In the genomic region with DNA sequence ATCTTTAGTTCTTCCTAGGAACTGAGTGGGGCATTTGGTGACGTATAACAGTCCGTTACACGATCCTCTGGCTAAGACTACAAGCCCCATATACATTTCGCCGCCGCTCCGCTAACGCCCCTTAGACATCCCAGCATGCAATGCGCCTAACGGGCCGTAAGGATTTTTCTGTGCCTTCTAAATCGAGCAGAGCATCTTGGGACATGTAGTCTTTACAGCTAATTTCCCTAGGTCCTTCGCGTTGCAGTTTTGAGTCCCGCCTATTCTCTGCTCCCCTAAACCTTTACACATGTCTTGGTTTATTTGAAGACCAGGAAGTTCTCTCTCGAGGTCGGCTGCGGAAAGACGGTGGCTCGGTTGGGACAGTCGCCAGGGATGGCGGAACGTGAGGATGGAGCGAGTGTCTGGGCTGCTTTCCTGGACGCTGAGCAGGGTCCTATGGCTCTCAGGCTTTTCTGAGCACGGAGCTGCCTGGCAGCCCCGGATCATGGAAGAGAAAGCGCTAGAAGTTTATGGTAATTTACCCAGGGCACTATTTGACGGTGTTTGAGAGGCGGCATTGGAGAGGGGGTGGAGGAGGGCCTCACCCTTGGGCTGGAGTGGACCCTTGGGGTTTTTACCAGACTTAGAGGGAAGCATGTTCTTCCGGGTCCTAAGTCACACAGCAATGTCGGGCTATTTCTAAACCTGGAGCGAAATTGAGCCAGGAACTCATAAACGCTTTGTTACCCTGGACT, we compare ENCODE assay signal across 8 mouse cellular contexts. TPM values are rescaled to one million over a fixed set of nuclear protein-coding genes. Genes with fewer than 3 reads are reported as not detected.
DNase-seq lines count a peak whose midpoint lies in the region; ATAC-seq and TF ChIP-seq lines count a peak whose summit lies in the region.

A gene (minus strand): TSS at position 132 of the 737 bp plus-strand sequence.
A gene (plus strand): TSS at position 156 of the 737 bp plus-strand sequence.

- TF ChIP-seq CTCF in Patski (IDR thresholded peaks at IDR 0.05) = no peak

- ATAC-seq in Patski = peak; percentile 32
- peak; percentile 76 for ATAC-seq in hindbrain, embryonic 13.5 days (ENCODE audit: low FRiP score)

- no peaks in the 10 kb centered on the region for H3K27me3 ChIP-seq in Patski
- no peaks in the 10 kb centered on the region for H3K27me3 ChIP-seq in hindbrain, embryonic 13.5 days

- in situ Hi-C loops in Patski (cut with MboI; ENCODE audit: low pct_unique_long_range_greater_than_20kb) = loop anchor here (25.0 kb wide), 2 partner anchors 261 to 661 kb away; a partner anchor contains a TSS

- POLR2A ChIA-PET in Patski (lab: Charles Lee) = no interaction called here

- 2% methylated on average over 34 of the region's 34 CpGs for WGBS in hindbrain, embryonic 13.5 days

- H3K27ac ChIP-seq in hindbrain, embryonic 13.5 days = peak within 1 kb of the TSS; percentile 95

- peak within 1 kb of the TSS; percentile 76 for H3K9ac ChIP-seq in hindbrain, embryonic 13.5 days

- H3K4me1 ChIP-seq in hindbrain, embryonic 13.5 days (replicated peaks) = peaks cover 42% of the 10 kb centered on the region

- H3K4me3 ChIP-seq in hindbrain, embryonic 13.5 days = peak within 1 kb of the TSS; percentile 62

- H3K4me2 ChIP-seq in hindbrain, embryonic 13.5 days = peak within 1 kb of the TSS; percentile 72

- 0 out of 2 replicates have a peak, but pooled peaks cover 2% of the 10 kb centered on the region for H3K36me3 ChIP-seq in hindbrain, embryonic 13.5 days

- CTCF ChIA-PET in Patski (lab: Charles Lee) = no interaction called here

- H3K9me3 ChIP-seq in hindbrain, embryonic 13.5 days = no peaks in the 10 kb centered on the region

- DNase-seq in Patski (ENCODE audit: low read depth, low spot score) = peak; percentile 91
- peak; percentile 94 to 95 for DNase-seq in cerebellum, postnatal 14 days
- DNase-seq in frontal cortex, postnatal 14 days (ENCODE audit: low spot score in 2 of 2) = peak; percentile 90 to 92
- peak; percentile 68 to 79 for DNase-seq in layer of hippocampus, postnatal 25 days (ENCODE audit: extremely low spot score in 1 of 2, low spot score in 1 of 2)
- DNase-seq in lung, postnatal 25 days (ENCODE audit: low spot score) = peak; percentile 98
- peak; percentile 96 for DNase-seq in retina, embryonic 14.5 days (ENCODE audit: low spot score)
- peak; percentile 94 for DNase-seq in thymus, postnatal 4 days

RNA-seq across cellular contexts. Expression of the first gene that starts in this region (rescaled TPM):
- 103 TPM for polyA plus RNA-seq in Patski (2021)
- polyA plus RNA-seq in hindbrain, embryonic 13.5 days (2015; fragmentation: Nextera tagmentation; extraction: Ambion mirVana) = 90.2 and 93.1 TPM in 2 replicates
- total RNA-seq in layer of hippocampus, postnatal 25 days (2021) = 10 to 100 TPM; 73.8 to 87.8 TPM

RNA-seq across cellular contexts. Expression of the second gene that starts in this region (rescaled TPM):
- 94.8 TPM for polyA plus RNA-seq in Patski (2021)
- polyA plus RNA-seq in hindbrain, embryonic 13.5 days (2015; fragmentation: Nextera tagmentation; extraction: Ambion mirVana) = 91.2 and 94.1 TPM in 2 replicates
- 10 to 100 TPM; 23.6 to 29.3 TPM for total RNA-seq in layer of hippocampus, postnatal 25 days (2021)

Comparison
In these comparisons a context has a peak if more than half of its experiments do, and no peak if none do; other contexts are left out.
1. Peak in every context shown above with its lines: DNase-seq, ATAC-seq, H3K4me3 ChIP-seq and H3K27ac ChIP-seq.